Mouse (Mus musculus) CH12.LX (cell line): ENCODE data around the gene Myl4. TPM values are rescaled to one million over a fixed set of nuclear protein-coding genes. Genes with fewer than 3 reads are reported as not detected.

Experiments used
- DNase-seq: peaks from one replicate; pipeline ENCODE4 v3.0.0-alpha.2; 2013; ENCODE audit errors: extremely low read depth
- H3K27ac ChIP-seq: 2 replicates; pipeline ENCODE4 v1.5.1; 2012; ENCODE audit warnings: low read depth, mild to moderate bottlenecking, control low read depth, moderate library complexity; ENCODE audit not compliant: insufficient read depth
- H3K27me3 ChIP-seq: replicated peaks from 2 replicates; pipeline ENCODE3; 2012; ENCODE audit warnings: inconsistent platforms
- H3K36me3 ChIP-seq, 2 experiments: replicated peaks in 1 of 2; 2 replicates each; pipeline versions ENCODE3 to v1.6.1; 2012; ENCODE audit warnings: inconsistent platforms in 1 of 2, low read length in 1 of 2, mild to moderate bottlenecking in 1 of 2, mixed read lengths in 1 of 2, moderate library complexity in 1 of 2; ENCODE audit not compliant: control insufficient read depth in 1 of 2, insufficient read depth in 1 of 2
- H3K4me1 ChIP-seq, 2 experiments: 2 replicates each; pipeline ENCODE4 v1.6.1; 2012; ENCODE audit warnings: inconsistent platforms in 1 of 2, moderate library complexity in 1 of 2; ENCODE audit not compliant: insufficient read depth in 2 of 2, control insufficient read depth in 1 of 2
- H3K4me2 ChIP-seq: 2 replicates; pipeline ENCODE4 v1.6.1; 2012; ENCODE audit warnings: low read depth, mild to moderate bottlenecking, control low read depth; ENCODE audit not compliant: poor library complexity, insufficient read depth, severe bottlenecking
- H3K4me3 ChIP-seq, 3 experiments: fragments of 150-350 bp in 1 of 3; sonication (generic) in 1 of 3; replicated peaks in 1 of 3; 2 replicates each; pipeline versions ENCODE3 to v1.5.1; 2011 to 2012; ENCODE audit warnings: low read depth in 2 of 3, low read length in 2 of 3, mild to moderate bottlenecking in 2 of 3, moderate library complexity in 2 of 3, control low read depth in 1 of 3, improper control_type of control experiment in 1 of 3, inconsistent platforms in 1 of 3, mixed read lengths in 1 of 3; ENCODE audit not compliant: poor library complexity in 1 of 3
- H3K79me2 ChIP-seq: replicated peaks from 2 replicates; pipeline ENCODE4 v1.6.1; 2012; ENCODE audit warnings: mild to moderate bottlenecking, moderate library complexity; ENCODE audit not compliant: control insufficient read depth, poor library complexity, insufficient read depth, severe bottlenecking; ENCODE audit errors: extremely low read depth
- H3K9ac ChIP-seq: 2 replicates; pipeline ENCODE4 v1.6.1; 2012; ENCODE audit warnings: low read depth, mild to moderate bottlenecking, control low read depth, moderate library complexity; ENCODE audit not compliant: insufficient read depth
- H3K9me3 ChIP-seq: replicated peaks from 2 replicates; pipeline ENCODE3; 2012; ENCODE audit warnings: low read length, inconsistent platforms, mixed read lengths
- CHD2 ChIP-seq: IDR thresholded peaks from 2 replicates; pipeline ENCODE4 v1.6.1; 2011; ENCODE audit warnings: low read length, improper control_type of control experiment
- CTCF ChIP-seq, 2 experiments: IDR thresholded peaks in 1 of 2; conservative IDR thresholded peaks in 1 of 2; 2 replicates each; pipeline ENCODE4 v1.5.1; 2011 to 2012; ENCODE audit warnings: low read depth in 2 of 2, low read length in 2 of 2, improper control_type of control experiment in 1 of 2, inconsistent platforms in 1 of 2, mild to moderate bottlenecking in 1 of 2, moderate library complexity in 1 of 2
- EP300 ChIP-seq: IDR thresholded peaks from 2 replicates; pipeline ENCODE4 v1.6.1; 2011; ENCODE audit warnings: low read length, improper control_type of control experiment
- ETS1 ChIP-seq: conservative IDR thresholded peaks from 2 replicates; pipeline ENCODE4 v1.6.1; 2012; ENCODE audit warnings: low read depth, mild to moderate bottlenecking, inconsistent platforms, low read length, improper control_type of control experiment, moderate library complexity
- GABPA ChIP-seq: IDR thresholded peaks from 2 replicates; pipeline ENCODE4 v1.6.1; 2012; ENCODE audit warnings: low read depth, low read length, improper control_type of control experiment, inconsistent platforms; ENCODE audit not compliant: insufficient replicate concordance
- IRF4 ChIP-seq: IDR thresholded peaks from 2 replicates; pipeline ENCODE4 v1.6.1; 2014; ENCODE audit warnings: low read depth, mild to moderate bottlenecking, inconsistent platforms, low read length, improper control_type of control experiment
- MAFK ChIP-seq: IDR thresholded peaks from 2 replicates; pipeline ENCODE4 v1.6.1; 2011; ENCODE audit warnings: low read length, improper control_type of control experiment; ENCODE audit not compliant: insufficient replicate concordance
- MAZ ChIP-seq: IDR thresholded peaks from 2 replicates; pipeline ENCODE4 v1.6.1; 2012; ENCODE audit warnings: low read depth, mild to moderate bottlenecking, inconsistent platforms, low read length, improper control_type of control experiment, moderate library complexity
- MXI1 ChIP-seq: IDR thresholded peaks from 2 replicates; pipeline ENCODE4 v1.6.1; 2011; ENCODE audit warnings: mild to moderate bottlenecking, low read depth, low read length, improper control_type of control experiment
- MYC ChIP-seq: IDR thresholded peaks from 2 replicates; pipeline ENCODE4 v1.6.1; 2011; ENCODE audit warnings: low read depth, mild to moderate bottlenecking, improper control_type of control experiment, low read length
- PAX5 ChIP-seq: IDR thresholded peaks from 2 replicates; pipeline ENCODE4 v1.6.1; 2012; ENCODE audit warnings: low read length, inconsistent platforms, mixed read lengths
- POLR2A ChIP-seq: IDR thresholded peaks from 2 replicates; pipeline ENCODE4 v1.6.1; 2011; ENCODE audit warnings: low read depth, mild to moderate bottlenecking, improper control_type of control experiment, low read length
- POLR2AphosphoS2 ChIP-seq: IDR thresholded peaks from 2 replicates; pipeline ENCODE4 v1.6.1; 2011; ENCODE audit warnings: low read depth, low read length, improper control_type of control experiment
- RAD21 ChIP-seq: IDR thresholded peaks from 2 replicates; pipeline ENCODE4 v1.6.1; 2011; ENCODE audit warnings: low read depth, mild to moderate bottlenecking, low read length, improper control_type of control experiment, moderate library complexity
- RCOR1 ChIP-seq: conservative IDR thresholded peaks from 2 replicates; pipeline ENCODE4 v1.6.1; 2012; ENCODE audit warnings: low read depth, mild to moderate bottlenecking, inconsistent platforms, low read length, improper control_type of control experiment
- SIN3A ChIP-seq: IDR thresholded peaks from 2 replicates; pipeline ENCODE4 v1.6.1; 2012; ENCODE audit warnings: low read length, improper control_type of control experiment, inconsistent platforms
- SMC3 ChIP-seq: IDR thresholded peaks from 2 replicates; pipeline ENCODE4 v1.6.1; 2011; ENCODE audit warnings: low read depth, low read length, improper control_type of control experiment
- TCF12 ChIP-seq: IDR thresholded peaks from 2 replicates; pipeline ENCODE4 v1.6.1; 2014; ENCODE audit warnings: low read depth, mild to moderate bottlenecking, inconsistent platforms, low read length, improper control_type of control experiment
- ZC3H11A ChIP-seq: IDR thresholded peaks from 2 replicates; pipeline ENCODE4 v1.6.1; 2012; ENCODE audit warnings: low read depth, mild to moderate bottlenecking, inconsistent platforms, low read length, improper control_type of control experiment
- ZMIZ1 ChIP-seq: IDR thresholded peaks from 2 replicates; pipeline ENCODE4 v1.6.1; 2012; ENCODE audit warnings: low read depth, mild to moderate bottlenecking, inconsistent platforms, low read length, improper control_type of control experiment
- ZNF384 ChIP-seq: IDR thresholded peaks from 2 replicates; pipeline ENCODE4 v1.6.1; 2012; ENCODE audit warnings: low read depth, low read length, improper control_type of control experiment, inconsistent platforms
- dilution Hi-C: fragments of 300-500 bp; cut with MboI; formaldehyde crosslinking; loops from 2 replicates; pipeline ENCODE4 v1.14.3; 2020; ENCODE audit warnings: low sequenced_read_pairs; ENCODE audit not compliant: extremely low pct_unique_long_range_greater_than_20kb, extremely low pct_ligation_motif_present
- in situ Hi-C: fragments of 300-500 bp; cut with MboI; formaldehyde crosslinking; loops from 3 replicates; pipeline ENCODE4 v1.14.3; 2019; ENCODE audit warnings: low sequenced_read_pairs, low pct_ligation_motif_present, low pct_unique_long_range_greater_than_20kb, mixed read lengths
- polyA plus RNA-seq: library from polyadenylated mRNA; unstranded; fragments of >175 nt; gene quantifications from 2 replicates; pipeline ENCODE4 v1.2.1, GENCODE M21; 2012; ENCODE audit warnings: low read depth; ENCODE audit not compliant: insufficient read length
- total RNA-seq, 2 experiments: library from RNA; depleted of rRNA; stranded (reverse); fragments of 300-350 nt in 1 of 2; fragments of >200 nt in 1 of 2; gene quantifications; 2 replicates each; pipeline ENCODE4 v1.2.3; 2012 to 2014

The Myl4 gene
- total and polyA plus RNA-seq, 3 experiments = 39.4 to 83.0 (median 55.9) TPM

DNA sequence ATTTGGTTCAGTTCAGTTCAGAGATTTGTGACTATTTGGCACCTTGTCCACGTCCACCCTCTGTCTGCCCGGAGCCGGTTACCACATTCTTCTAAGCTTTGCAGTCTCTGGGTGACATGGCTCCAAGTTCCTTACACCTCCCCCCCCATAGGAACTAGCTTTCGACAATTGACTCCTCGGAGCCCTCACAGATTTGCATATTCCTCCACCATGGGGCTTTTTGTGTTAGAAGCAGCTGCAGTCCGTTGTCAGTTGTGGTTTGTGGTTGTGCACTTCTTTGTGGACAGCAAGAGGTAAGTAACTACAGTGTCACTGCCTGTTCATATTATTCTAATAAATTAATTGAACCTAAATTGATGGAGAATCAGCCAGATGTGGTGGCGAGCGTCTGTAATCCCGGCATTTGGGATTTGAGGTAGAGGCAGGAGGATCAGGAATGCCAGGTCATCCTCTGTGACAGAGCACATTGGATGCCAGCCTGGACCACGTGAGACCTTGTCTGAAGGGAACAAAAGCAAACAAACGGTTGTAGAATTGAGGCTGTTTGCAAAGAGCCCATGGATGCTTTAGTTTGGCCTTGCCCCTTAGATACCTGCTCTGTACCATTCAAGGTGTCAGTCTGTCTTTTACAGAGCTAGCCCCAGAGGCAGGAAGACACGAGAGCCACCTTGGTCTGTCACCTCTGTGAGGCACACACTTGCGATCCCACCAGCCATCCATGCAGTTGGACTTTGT lies 32.3 kb downstream of the Myl4 start (continued):
- TF ChIP-seq ZC3H11A = no peak
- TF ChIP-seq PAX5 = no peak

DNA sequence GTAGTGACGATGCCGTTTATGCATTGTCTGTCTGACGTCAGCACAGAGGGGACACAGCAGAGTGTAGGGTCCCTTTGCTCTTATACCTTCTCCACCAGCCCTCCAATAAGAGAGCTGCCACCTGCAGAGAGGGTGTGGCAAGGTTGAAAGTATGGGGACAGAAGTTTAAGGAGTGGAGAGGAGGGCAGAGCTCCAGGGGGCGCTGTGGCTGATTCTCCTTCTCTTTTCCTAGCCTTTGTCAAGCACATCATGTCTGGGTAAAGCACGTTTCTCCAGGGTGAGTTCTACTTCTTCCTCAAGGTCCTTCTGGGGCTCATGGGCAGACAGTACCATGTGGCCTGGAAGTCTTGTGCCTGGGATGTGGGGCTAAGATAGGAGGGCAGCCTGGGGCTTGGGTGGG lies 35.0 kb downstream of the Myl4 start:
- H3K36me3 ChIP-seq = peaks cover 0 to 27% of the 10 kb centered on the region in 2 experiments
- H3K4me2 ChIP-seq = no peak overlapping the region
- in situ Hi-C loops = loop anchor here (10.0 to 25.0 kb wide), 3 partner anchors 71 to 539 kb away; partner anchors contain the start of gene Mettl2
- DNase-seq = no peak
- H3K9ac ChIP-seq = no peak overlapping the region
- peak in 1 of 2 experiments; percentile 31; a peak in 2 of 4 replicates for TF ChIP-seq CTCF (conservative IDR thresholded peaks at IDR 0.05 in 1 of 2, IDR thresholded peaks at IDR 0.05 in 1 of 2; ENCODE audit: low read depth in 2 of 2, low read length in 2 of 2)
- no peak for TF ChIP-seq POLR2AphosphoS2
- no peak for TF ChIP-seq SMC3
- TF ChIP-seq ETS1 = no peak
- no peak for TF ChIP-seq MAFK
- no peak for TF ChIP-seq CHD2
- no peak for TF ChIP-seq RCOR1
- dilution Hi-C loops = no loop called here
- H3K27ac ChIP-seq = no peak overlapping the region
- no peaks in the 10 kb centered on the region for H3K27me3 ChIP-seq
- H3K4me1 ChIP-seq = peaks cover 11 to 53% of the 10 kb centered on the region in 2 experiments
- peaks cover 7% of the 10 kb centered on the region for H3K9me3 ChIP-seq
- no peak overlapping the region for H3K4me3 ChIP-seq
- H3K79me2 ChIP-seq = no peaks in the 10 kb centered on the region

DNA sequence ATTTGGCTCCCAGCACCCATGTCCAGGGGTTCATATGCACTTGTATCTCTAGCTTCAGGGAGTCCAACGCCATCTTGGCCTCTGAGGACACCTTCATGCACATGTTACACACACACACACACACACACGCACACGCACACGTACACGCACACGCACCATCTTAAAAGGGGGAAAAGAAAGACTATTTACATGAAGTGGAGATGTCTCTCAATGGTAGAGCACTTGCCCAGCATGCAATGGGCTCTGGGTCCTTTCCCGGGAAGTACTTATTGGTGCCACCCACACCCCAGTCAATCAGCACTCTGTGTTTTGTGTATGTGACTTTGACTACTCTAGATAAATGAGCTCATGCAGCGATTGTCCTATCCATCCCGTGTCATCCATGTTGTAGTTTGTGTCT lies 37.4 kb downstream of the Myl4 start:
- TF ChIP-seq TCF12 = no peak
- no peak for TF ChIP-seq POLR2A
- no peak for TF ChIP-seq MXI1
- TF ChIP-seq IRF4 = no peak
- TF ChIP-seq MAZ = no peak
- TF ChIP-seq MYC = no peak
- TF ChIP-seq ZNF384 = no peak
- TF ChIP-seq SIN3A = no peak
- no peak for TF ChIP-seq ZMIZ1
- TF ChIP-seq RCOR1 = no peak
- TF ChIP-seq RAD21 = no peak
- no peak for TF ChIP-seq EP300
- TF ChIP-seq GABPA = no peak
- no peak for DNase-seq
- Histone ChIP-seq H3K4me3 (no peak overlapping the region), H3K9ac (no peak overlapping the region), H3K4me1 (peaks cover 10 to 43% of the 10 kb centered on the region in 2 experiments), H3K27ac (no peak overlapping the region), H3K9me3 (peaks cover 7% of the 10 kb centered on the region), H3K4me2 (no peak overlapping the region), H3K27me3 (no peaks in the 10 kb centered on the region), H3K79me2 (no peaks in the 10 kb centered on the region), H3K36me3 (peaks cover 0 to 27% of the 10 kb centered on the region in 2 experiments)
- dilution Hi-C loops = no loop called here
- in situ Hi-C loops = loop anchor here (10.0 to 25.0 kb wide), 3 partner anchors 73 to 537 kb away; partner anchors contain the start of gene Mettl2
